Mouse (Mus musculus) heart, embryonic 11.5 days (tissue): ENCODE measurements around the gene Dock8. TPM values are rescaled to one million over a fixed set of nuclear protein-coding genes. Genes with fewer than 3 reads are reported as not detected.

ENCODE experiments used
- ATAC-seq: fragments of 200-750 bp; cut with Nextera tagmentation; replicated peaks from 2 replicates; pipeline ENCODE4 v1.8.0; 2017; ENCODE audit warnings: moderate library complexity; ENCODE audit not compliant: insufficient number of reproducible peaks, low FRiP score, low TSS enrichment
- H3K27ac ChIP-seq: fragments of 300-500 bp; sonication (generic); 2 replicates; pipeline ENCODE4 v1.5.1; 2014; ENCODE audit warnings: mild to moderate bottlenecking, low read depth, low read length
- H3K27me3 ChIP-seq: fragments of 300-500 bp; sonication (generic); 2 replicates; pipeline ENCODE4 v1.6.1; 2014; ENCODE audit warnings: mild to moderate bottlenecking, low read length, mixed read lengths; ENCODE audit not compliant: control insufficient read depth, insufficient read depth
- H3K36me3 ChIP-seq: fragments of 300-500 bp; sonication (generic); 2 replicates; pipeline ENCODE4 v1.6.1; 2014; ENCODE audit warnings: mild to moderate bottlenecking, low read length, moderate library complexity, mixed read lengths; ENCODE audit not compliant: control insufficient read depth, insufficient read depth
- H3K4me1 ChIP-seq: fragments of 300-500 bp; sonication (generic); 2 replicates; pipeline ENCODE4 v1.6.1; 2014; ENCODE audit warnings: low read length; ENCODE audit not compliant: control insufficient read depth, insufficient read depth
- H3K4me2 ChIP-seq: fragments of 300-500 bp; sonication (generic); 2 replicates; pipeline ENCODE4 v1.6.1; 2014; ENCODE audit warnings: mild to moderate bottlenecking, moderate library complexity
- H3K4me3 ChIP-seq: fragments of 300-500 bp; sonication (generic); 2 replicates; pipeline ENCODE4 v1.5.1; 2014; ENCODE audit warnings: low read depth, low read length
- H3K9ac ChIP-seq: fragments of 300-500 bp; sonication (generic); 2 replicates; pipeline ENCODE4 v1.6.1; 2014; ENCODE audit warnings: mild to moderate bottlenecking, low read depth, low read length, moderate library complexity
- H3K9me3 ChIP-seq: fragments of 300-500 bp; sonication (generic); replicated peaks from 2 replicates; pipeline ENCODE4 v1.6.1; 2016; ENCODE audit warnings: low read length; ENCODE audit not compliant: control insufficient read depth
- WGBS: fragments of 180-500 bp; shearing (Covaris S2); extraction: QIAGEN DNeasy Blood & Tissue Kit; methylation state at CpG from one replicate; pipeline ENCODE4 v1.1.7; 2014; ENCODE audit not compliant: insufficient replicate concordance; 5-methylcytosine and 5-hydroxymethylcytosine counted together
- polyA plus RNA-seq: library from polyadenylated mRNA; unstranded; fragments of >200 nt; fragmentation: Nextera tagmentation; extraction: Ambion mirVana; gene quantifications from 2 replicates; pipeline ENCODE4 v1.2.1, GENCODE M21; 2014

The Dock8 gene
- polyA plus RNA-seq, 1 experiment from 2014 or later: 4.9 TPM

- WGBS: 67% methylated on average over 7 of the region's 7 CpGs
- no peak overlapping the region for H3K4me2 ChIP-seq
- H3K27me3 ChIP-seq: peaks cover 7% of the 10 kb centered on the region; the same call in 1 of the 2 replicates
- H3K9ac ChIP-seq: no peak overlapping the region
- no peak overlapping the region for H3K4me3 ChIP-seq
- H3K27ac ChIP-seq: no peak overlapping the region
- ATAC-seq: no peak
- no peaks in the 10 kb centered on the region for H3K9me3 ChIP-seq
- H3K4me1 ChIP-seq: no peaks in the 10 kb centered on the region; the same call in 1 of the 2 replicates
- H3K36me3 ChIP-seq: no peaks in the 10 kb centered on the region
These were observed 78.3 kb downstream of the Dock8 start for GRCm38 (mm10) chr19:25077636-25078035.

- 68% methylated on average over 8 of the region's 8 CpGs for WGBS
- H3K27me3 ChIP-seq: peaks cover 7% of the 10 kb centered on the region; the same call in 1 of the 2 replicates
- no peak overlapping the region for H3K27ac ChIP-seq
- no peak overlapping the region for H3K4me3 ChIP-seq
- H3K9me3 ChIP-seq: no peaks in the 10 kb centered on the region
- ATAC-seq: no peak
- no peak overlapping the region for H3K9ac ChIP-seq
- no peaks in the 10 kb centered on the region; the same call in 1 of the 2 replicates for H3K4me1 ChIP-seq
- H3K4me2 ChIP-seq: no peak overlapping the region
- H3K36me3 ChIP-seq: no peaks in the 10 kb centered on the region
These were observed 78.8 kb downstream of the Dock8 start for GRCm38 (mm10) chr19:25078130-25078529.

- 85% methylated on average over 5 of the region's 5 CpGs for WGBS
- no peak overlapping the region for H3K4me2 ChIP-seq
- no peaks in the 10 kb centered on the region for H3K9me3 ChIP-seq
- no peak overlapping the region for H3K27ac ChIP-seq
- H3K36me3 ChIP-seq: no peaks in the 10 kb centered on the region
- no peaks in the 10 kb centered on the region; the same call in 1 of the 2 replicates for H3K4me1 ChIP-seq
- 0 out of 2 replicates have a peak, but pooled peaks cover 2% of the 10 kb centered on the region for H3K27me3 ChIP-seq
- no peak overlapping the region for H3K4me3 ChIP-seq
- ATAC-seq: no peak
- no peak overlapping the region for H3K9ac ChIP-seq
These were observed 80.8 kb downstream of the Dock8 start for GRCm38 (mm10) chr19:25080166-25080565.

- WGBS: 80% methylated on average over 2 of the region's 2 CpGs
- Histone ChIP-seq H3K9me3 (no peaks in the 10 kb centered on the region), H3K4me1 (no peaks in the 10 kb centered on the region; the same call in 1 of the 2 replicates), H3K9ac (no peak overlapping the region), H3K36me3 (no peaks in the 10 kb centered on the region), H3K4me3 (no peak overlapping the region), H3K27me3 (no peaks in the 10 kb centered on the region), H3K4me2 (no peak overlapping the region), H3K27ac (no peak overlapping the region)
- no peak for ATAC-seq
These were observed 83.5 kb downstream of the Dock8 start for GRCm38 (mm10) chr19:25082839-25083238.

- Histone ChIP-seq H3K4me2 (no peak overlapping the region), H3K27ac (no peak overlapping the region), H3K9me3 (no peaks in the 10 kb centered on the region), H3K4me1 (0 out of 2 replicates have a peak, but pooled peaks cover 3% of the 10 kb centered on the region), H3K36me3 (no peaks in the 10 kb centered on the region), H3K27me3 (no peaks in the 10 kb centered on the region), H3K9ac (no peak overlapping the region), H3K4me3 (no peak overlapping the region)
- ATAC-seq: no peak
- 76% methylated on average over 7 of the region's 7 CpGs for WGBS
These were observed 87.8 kb downstream of the Dock8 start for GRCm38 (mm10) chr19:25087181-25087580.

- Histone ChIP-seq H3K9ac (no peak overlapping the region), H3K9me3 (no peaks in the 10 kb centered on the region), H3K27ac (no peak overlapping the region), H3K4me3 (no peak overlapping the region), H3K4me2 (no peak overlapping the region), H3K27me3 (no peaks in the 10 kb centered on the region), H3K36me3 (no peaks in the 10 kb centered on the region), H3K4me1 (0 out of 2 replicates have a peak, but pooled peaks cover 3% of the 10 kb centered on the region)
- 79% methylated on average over 7 of the region's 7 CpGs for WGBS
- no peak for ATAC-seq
These were observed 90.4 kb downstream of the Dock8 start for GRCm38 (mm10) chr19:25089746-25090145.

GRCm38 (mm10) chr19:25095135-25095534 is 95.8 kb downstream of the Dock8 start:
- ATAC-seq: no peak
- Histone ChIP-seq H3K9ac (no peak overlapping the region), H3K4me1 (peaks cover 21% of the 10 kb centered on the region), H3K4me3 (no peak overlapping the region), H3K9me3 (no peaks in the 10 kb centered on the region), H3K27ac (no peak overlapping the region), H3K36me3 (no peaks in the 10 kb centered on the region), H3K27me3 (no peaks in the 10 kb centered on the region), H3K4me2 (no peak overlapping the region)
- WGBS: 24% methylated on average over 3 of the region's 3 CpGs

GRCm38 (mm10) chr19:25096316-25096715 is 97.0 kb downstream of the Dock8 start:
- Histone ChIP-seq H3K9me3 (no peaks in the 10 kb centered on the region), H3K4me1 (peaks cover 21% of the 10 kb centered on the region), H3K27ac (no peak overlapping the region), H3K36me3 (no peaks in the 10 kb centered on the region), H3K4me3 (no peak overlapping the region), H3K27me3 (no peaks in the 10 kb centered on the region), H3K9ac (no peak overlapping the region), H3K4me2 (no peak overlapping the region)
- no peak for ATAC-seq
- 71% methylated on average over 9 of the region's 9 CpGs for WGBS

GRCm38 (mm10) chr19:25096986-25097385 is 97.7 kb downstream of the Dock8 start:
- Histone ChIP-seq H3K9ac (no peak overlapping the region), H3K9me3 (no peaks in the 10 kb centered on the region), H3K27ac (no peak overlapping the region), H3K4me1 (peaks cover 20% of the 10 kb centered on the region), H3K27me3 (no peaks in the 10 kb centered on the region), H3K4me3 (no peak overlapping the region), H3K4me2 (no peak overlapping the region), H3K36me3 (no peaks in the 10 kb centered on the region)
- ATAC-seq: no peak
- 41% methylated on average over 4 of the region's 4 CpGs for WGBS
